Mouse (Mus musculus) cerebellum, adult 9-11 months (tissue): Measurements from ENCODE around the gene Gart.

Source experiments
- DNase-seq: peaks from one replicate; pipeline ENCODE4 v3.0.0; 2022

Gart gene

DNA sequence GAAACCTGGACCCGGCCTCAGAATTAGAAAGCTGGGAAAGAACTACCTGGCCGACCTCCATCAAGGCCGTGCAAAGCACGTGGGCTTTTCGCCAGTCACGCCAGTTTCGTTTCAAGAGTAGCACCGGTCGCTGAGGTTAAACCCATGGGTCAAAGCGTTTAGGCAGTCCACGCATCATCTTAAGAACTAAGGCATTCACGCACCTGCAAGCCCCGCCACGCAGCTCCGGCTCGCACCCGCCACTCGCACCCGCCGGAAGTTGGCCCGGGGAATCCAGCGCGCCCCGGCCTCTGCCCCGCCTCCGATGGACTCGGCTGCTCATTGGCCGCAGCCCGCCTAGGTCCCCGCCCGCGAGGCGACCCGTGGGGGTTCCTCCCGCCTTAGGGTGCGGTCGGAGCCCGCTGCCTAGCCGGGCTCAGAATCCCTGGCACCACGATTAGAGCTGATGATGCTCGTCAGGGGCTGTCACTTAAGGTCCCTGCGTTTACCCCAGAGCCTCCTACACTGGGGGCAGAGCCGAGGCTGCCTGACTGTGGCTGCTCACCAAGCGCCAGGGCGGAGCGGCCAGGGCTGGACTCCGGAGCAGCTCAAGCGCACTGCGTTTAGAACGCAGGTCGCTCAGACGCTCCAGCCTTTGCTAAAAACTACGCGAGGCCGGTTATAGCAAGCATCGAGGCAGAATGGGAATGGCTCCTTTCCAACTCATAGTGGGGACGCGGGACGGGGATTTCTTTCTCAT is at the start of gene Gart:
TSS of gene Gart (minus strand) at position 272 of the 739 bp plus-strand sequence.
- DNase-seq, result peak; percentile 96

- no peak for DNase-seq
Measured at GRCm38 (mm10) chr16:91695108-91695755, 48.5 kb upstream of the Gart start.

DNA sequence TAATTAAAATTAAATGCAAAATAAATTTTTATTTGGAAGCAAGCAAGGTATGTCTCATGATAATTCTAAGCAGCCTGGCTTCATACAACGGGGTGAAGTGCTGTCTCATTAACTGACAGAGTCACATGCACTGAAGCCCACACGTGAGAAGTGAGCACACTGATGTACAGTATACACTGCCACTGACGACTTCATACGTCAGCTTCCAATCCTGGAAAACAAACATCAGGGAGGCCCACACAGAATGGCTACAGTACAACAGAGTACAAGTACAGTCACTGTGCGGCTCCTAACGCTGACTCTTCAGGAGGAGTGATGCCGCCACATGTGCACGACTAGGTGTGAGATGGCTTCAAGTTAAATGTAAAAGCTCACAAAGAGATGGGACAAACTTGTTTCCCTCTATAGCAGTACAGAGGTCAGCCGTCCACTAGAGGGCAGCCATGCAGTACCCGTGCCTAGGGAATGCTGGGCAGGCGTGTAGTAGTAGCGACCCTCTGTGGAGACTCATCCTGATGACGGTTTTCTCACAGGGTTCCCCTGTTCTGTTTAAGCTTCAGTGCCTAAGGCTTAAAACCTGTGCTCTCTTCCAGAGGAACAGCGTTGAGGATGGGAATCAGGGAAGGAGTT is 47.8 kb upstream of the Gart start:
- DNase-seq, result peak; percentile 61

GRCm38 (mm10) chr16:91689791-91690190 is 43.0 kb upstream of the Gart start:
- DNase-seq, result no peak

- peak; percentile 93 for DNase-seq
Measured at GRCm38 (mm10) chr16:91688619-91689334, 42.0 kb upstream of the Gart start, which contains the start of gene Donson. Gene Donson (minus strand): TSS chr16:91688770.

GRCm38 (mm10) chr16:91688023-91688618 is 41.4 kb upstream of the Gart start:
- DNase-seq, result no peak

DNA sequence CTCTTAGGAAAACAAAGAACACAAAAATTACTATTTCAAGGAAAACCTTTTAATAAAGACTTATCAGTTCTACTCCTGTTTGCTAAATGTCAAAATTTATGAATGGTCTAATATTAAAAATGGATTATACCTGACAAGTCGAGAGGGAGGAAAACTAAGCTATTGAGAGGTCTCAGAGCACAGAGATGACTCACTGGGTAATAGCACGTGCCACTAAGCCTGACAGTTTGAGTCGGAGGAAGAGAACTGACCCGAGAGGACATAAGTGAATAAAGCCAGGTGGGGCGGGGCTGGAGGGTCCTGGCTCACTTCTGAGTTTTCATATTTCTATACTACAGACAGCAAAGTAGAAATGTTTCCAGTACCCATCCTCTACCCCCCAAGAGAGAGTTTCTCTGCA is 39.6 kb upstream of the Gart start:
- DNase-seq, result no peak

GRCm38 (mm10) chr16:91685526-91685925 is 38.8 kb upstream of the Gart start:
- DNase-seq, result no peak

- no peak for DNase-seq
Measured at GRCm38 (mm10) chr16:91680656-91681055, 33.9 kb upstream of the Gart start.

GRCm38 (mm10) chr16:91678147-91678911 is 31.6 kb upstream of the Gart start:
- no peak for DNase-seq

GRCm38 (mm10) chr16:91674500-91674899 is 27.7 kb upstream of the Gart start:
- DNase-seq, result no peak

- DNase-seq, result no peak
Measured at GRCm38 (mm10) chr16:91663795-91664194, 17.0 kb upstream of the Gart start.

- DNase-seq, result no peak
Measured at GRCm38 (mm10) chr16:91662336-91662735, 15.6 kb upstream of the Gart start.

DNA sequence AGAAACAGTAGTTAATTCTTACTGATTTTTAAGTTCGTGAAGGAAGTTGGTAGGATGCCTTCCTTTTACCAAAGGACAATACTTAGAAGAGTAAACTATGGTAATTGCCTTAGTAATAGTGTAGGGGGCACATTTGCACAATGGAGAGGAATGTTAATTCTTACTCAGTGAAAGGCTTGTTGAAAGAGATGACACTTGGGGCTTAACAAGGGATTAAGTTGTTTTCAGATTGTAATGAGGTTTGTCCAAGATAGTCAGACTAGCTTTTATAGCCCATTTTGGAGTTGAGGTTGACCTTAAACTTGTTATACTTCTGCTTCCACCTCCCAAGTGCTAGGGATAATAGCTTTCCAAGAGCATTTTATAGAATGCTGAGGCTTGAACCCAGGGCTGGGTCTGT is 14.6 kb upstream of the Gart start:
- no peak for DNase-seq

DNA sequence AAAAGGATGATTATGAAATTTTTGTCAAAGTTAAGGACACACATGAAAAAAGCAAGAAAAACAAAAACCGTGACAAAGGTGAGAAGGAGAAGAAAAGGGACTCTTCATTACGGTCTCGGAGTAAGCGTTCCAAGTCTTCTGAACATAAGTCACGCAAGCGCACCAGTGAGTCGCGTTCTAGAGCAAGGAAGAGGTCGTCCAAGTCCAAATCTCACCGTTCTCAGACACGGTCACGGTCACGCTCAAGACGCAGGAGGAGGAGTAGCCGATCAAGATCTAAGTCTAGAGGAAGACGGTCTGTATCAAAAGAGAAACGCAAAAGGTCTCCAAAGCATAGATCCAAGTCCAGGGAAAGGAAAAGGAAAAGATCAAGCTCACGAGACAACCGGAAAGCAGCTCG is 13.0 kb upstream of the Gart start:
- DNase-seq, result no peak

DNA sequence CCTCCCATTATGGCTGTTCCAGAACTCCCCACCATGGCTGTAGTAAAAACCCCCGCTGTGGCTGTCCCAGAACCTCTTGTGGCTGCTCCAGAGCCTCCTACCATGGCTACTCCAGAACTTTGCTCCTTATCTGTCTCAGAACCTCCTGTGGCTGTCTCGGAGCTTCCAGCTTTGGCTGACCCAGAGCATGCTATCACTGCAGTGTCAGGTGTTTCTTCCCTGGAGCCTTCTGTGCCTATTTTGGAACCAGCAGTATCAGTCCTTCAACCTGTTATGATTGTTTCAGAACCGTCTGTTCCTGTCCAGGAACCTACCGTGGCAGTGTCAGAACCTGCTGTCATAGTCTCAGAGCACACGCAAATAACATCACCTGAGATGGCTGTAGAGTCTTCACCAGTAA is 11.7 kb upstream of the Gart start:
- DNase-seq, result no peak

DNA sequence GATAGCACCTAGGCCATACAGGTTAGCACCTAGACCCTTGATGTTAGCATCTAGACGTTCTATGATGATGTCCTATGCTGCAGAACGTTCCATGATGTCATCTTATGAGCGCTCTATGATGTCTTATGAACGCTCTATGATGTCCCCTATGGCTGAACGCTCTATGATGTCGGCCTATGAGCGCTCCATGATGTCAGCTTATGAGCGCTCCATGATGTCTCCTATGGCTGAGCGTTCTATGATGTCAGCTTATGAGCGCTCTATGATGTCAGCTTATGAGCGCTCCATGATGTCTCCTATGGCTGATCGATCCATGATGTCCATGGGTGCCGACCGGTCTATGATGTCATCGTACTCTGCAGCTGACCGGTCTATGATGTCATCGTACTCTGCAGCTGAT is 10.5 kb upstream of the Gart start:
- no peak for DNase-seq

DNA sequence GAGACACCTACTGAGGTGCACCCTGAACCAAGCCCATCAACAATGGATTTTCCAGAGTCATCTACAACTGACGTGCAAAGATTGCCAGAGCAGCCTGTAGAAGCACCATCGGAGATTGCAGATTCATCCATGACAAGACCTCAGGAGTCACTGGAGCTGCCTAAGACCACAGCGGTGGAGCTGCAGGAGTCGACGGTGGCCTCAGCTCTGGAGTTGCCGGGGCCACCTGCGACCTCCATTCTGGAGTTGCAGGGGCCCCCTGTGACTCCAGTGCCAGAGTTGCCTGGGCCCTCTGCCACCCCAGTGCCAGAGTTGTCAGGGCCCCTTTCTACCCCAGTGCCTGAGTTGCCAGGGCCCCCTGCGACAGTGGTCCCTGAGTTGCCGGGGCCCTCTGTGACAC is 8.5 kb upstream of the Gart start:
- DNase-seq, result no peak

DNA sequence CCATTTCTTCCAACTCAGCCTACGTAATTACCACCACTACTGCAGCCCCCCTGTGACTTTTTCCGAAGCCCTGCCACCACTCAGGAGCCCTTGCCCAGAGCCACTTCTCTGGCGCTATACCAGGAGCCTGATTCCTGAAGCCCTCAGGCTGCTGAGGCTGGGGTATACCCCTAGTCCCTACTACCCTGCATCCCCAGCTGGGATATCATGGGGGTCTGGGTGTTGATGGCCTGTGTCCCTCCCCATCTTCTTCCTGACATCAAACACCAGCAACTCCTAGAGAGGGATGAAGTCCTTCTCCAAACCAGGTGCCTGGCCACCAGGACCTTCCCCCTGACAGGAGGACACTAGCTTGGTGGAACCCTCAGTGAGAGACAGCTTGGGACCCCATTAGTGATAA is 5.4 kb upstream of the Gart start:
- DNase-seq, result no peak

- DNase-seq, result no peak
Measured at GRCm38 (mm10) chr16:91649781-91650180, 3.0 kb upstream of the Gart start.

DNA sequence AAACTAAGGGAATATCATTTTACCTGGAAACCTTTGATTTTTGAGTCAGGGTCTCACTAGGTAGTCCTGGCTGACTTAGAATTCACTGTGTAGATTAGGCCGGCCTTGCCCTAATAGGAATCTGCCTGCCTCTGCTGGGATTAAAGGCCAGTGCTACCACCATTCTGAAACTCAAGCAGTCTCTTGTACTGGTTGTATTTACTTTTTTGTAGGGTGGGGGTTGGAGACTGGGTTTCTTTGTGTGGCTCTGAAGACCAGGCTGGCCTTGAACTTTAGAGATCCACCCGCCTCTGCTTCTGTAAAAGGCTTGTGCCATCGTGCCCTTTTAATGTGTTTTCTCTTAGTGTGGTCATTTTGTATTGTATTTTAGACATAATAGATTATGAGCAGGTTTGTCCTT is 2.5 kb upstream of the Gart start:
- no peak for DNase-seq

DNA sequence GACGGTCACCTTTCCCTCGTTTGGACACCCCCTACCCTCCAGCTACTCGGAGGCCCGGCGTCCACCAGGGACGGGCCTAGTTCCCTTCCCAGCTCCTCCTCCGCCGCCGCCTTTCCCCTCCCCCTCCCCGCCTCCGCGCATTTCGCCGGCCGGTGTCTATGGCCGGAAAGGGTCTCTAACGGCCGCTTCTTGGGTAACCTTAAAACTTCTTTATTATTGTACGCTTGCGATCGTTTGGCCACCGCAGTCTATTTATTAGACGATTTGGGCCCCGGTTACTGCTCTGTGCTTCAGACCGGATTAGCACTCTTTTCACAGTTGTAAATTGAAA is 1.4 kb upstream of the Gart start:
- peak; percentile 79 for DNase-seq
